In genomic region chr8:107824096-107824495, GRCm38 (mm10) we compare ENCODE assay signal across 11 mouse cellular contexts.
DNase-seq lines count a peak whose midpoint lies in the region; ATAC-seq and TF ChIP-seq lines count a peak whose summit lies in the region.
"Had no signal": no experiment of that assay in that cellular context is flagged by ENCODE, and none has a peak within 500 bp of the region (broad histone marks: within the 10 kb centered on the region; RNA-seq: fewer than 3 reads in every experiment).

No protein-coding gene starts in this region.

- H3K4me3 ChIP-seq in heart, embryonic 13.5 days = peak overlapping the region; percentile 37
- peak overlapping the region; percentile 16; the same call in 1 of the 2 replicates for H3K4me3 ChIP-seq in ES-Bruce4 (ENCODE audit: low read depth, low read length)
- H3K4me3 ChIP-seq in forebrain, embryonic 13.5 days = peak overlapping the region; percentile 27; the same call in 1 of the 2 replicates
- H3K4me3 ChIP-seq in liver, embryonic 13.5 days (replicated peaks) = no peak overlapping the region

- no peak overlapping the region; the same call in 1 of the 2 replicates for H3K9ac ChIP-seq in heart, embryonic 13.5 days
- H3K9ac ChIP-seq in ES-Bruce4 (ENCODE audit: low read depth, poor library complexity, severe bottlenecking) = 0 out of 2 replicates have a peak overlapping the region, but pooled peaks have one; percentile 6
- no peak overlapping the region for H3K9ac ChIP-seq in forebrain, embryonic 13.5 days
- H3K9ac ChIP-seq in liver, embryonic 13.5 days = no peak overlapping the region

- H3K4me2 ChIP-seq in heart, embryonic 13.5 days = peak overlapping the region; percentile 64
- peak overlapping the region; percentile 56 for H3K4me2 ChIP-seq in forebrain, embryonic 13.5 days
- peak overlapping the region; percentile 10; the same call in 1 of the 2 replicates for H3K4me2 ChIP-seq in liver, embryonic 13.5 days

- no peak for ATAC-seq in heart, embryonic 13.5 days (ENCODE audit: extremely low read depth, insufficient number of reproducible peaks, low FRiP score, low TSS enrichment)
- no peak for ATAC-seq in forebrain, embryonic 13.5 days
- ATAC-seq in liver, embryonic 13.5 days (ENCODE audit: low read depth) = no peak

- WGBS in heart, embryonic 13.5 days = 19% methylated on average over 7 of the region's 7 CpGs
- WGBS in forebrain, embryonic 13.5 days = 16% methylated on average over 7 of the region's 7 CpGs
- WGBS in liver, embryonic 13.5 days (ENCODE audit: insufficient replicate concordance) = 15% methylated on average over 7 of the region's 7 CpGs

- peaks cover 14% of the 10 kb centered on the region; the same call in 1 of the 2 replicates for H3K27me3 ChIP-seq in heart, embryonic 13.5 days (replicated peaks)
- no peaks in the 10 kb centered on the region for H3K27me3 ChIP-seq in ES-Bruce4 (ENCODE audit: control insufficient read depth, insufficient read depth, low read length, poor library complexity, severe bottlenecking)
- H3K27me3 ChIP-seq in forebrain, embryonic 13.5 days = peaks cover 48% of the 10 kb centered on the region
- no peaks in the 10 kb centered on the region for H3K27me3 ChIP-seq in liver, embryonic 13.5 days

- no peak overlapping the region for H3K27ac ChIP-seq in heart, embryonic 13.5 days (replicated peaks)
- no peak overlapping the region for H3K27ac ChIP-seq in ES-Bruce4 (ENCODE audit: insufficient read depth, low read length)
- no peak overlapping the region for H3K27ac ChIP-seq in forebrain, embryonic 13.5 days
- H3K27ac ChIP-seq in liver, embryonic 13.5 days = no peak overlapping the region
- H3K27ac ChIP-seq: left cerebral cortex, adult 2 months had no signal

- no peak for DNase-seq in heart, postnatal 25 days (ENCODE audit: low spot score)
- DNase-seq in liver, embryonic 13.5 days = no peak
- DNase-seq in layer of hippocampus, postnatal 25 days (ENCODE audit: extremely low spot score in 1 of 2, low spot score in 1 of 2) = no peak
- no peak for DNase-seq in layer of hippocampus, adult 9-11 months
- DNase-seq in urinary bladder, postnatal 14 days (ENCODE audit: low spot score) = no peak
- DNase-seq: cerebellum, postnatal 36 days; gastrocnemius, postnatal 36 days had no signal

- peaks cover 16% of the 10 kb centered on the region for H3K4me1 ChIP-seq in heart, embryonic 13.5 days
- H3K4me1 ChIP-seq in ES-Bruce4 (ENCODE audit: control insufficient read depth, insufficient read depth, low read length) = peaks cover 1% of the 10 kb centered on the region
- peaks cover 25% of the 10 kb centered on the region for H3K4me1 ChIP-seq in forebrain, embryonic 13.5 days
- H3K4me1 ChIP-seq in liver, embryonic 13.5 days (replicated peaks) = no peaks in the 10 kb centered on the region

- no peak for TF ChIP-seq CTCF in ES-Bruce4 (IDR thresholded peaks at IDR 0.05; ENCODE audit: low read depth, low read length)

- no peak for TF ChIP-seq POLR2A in ES-Bruce4 (IDR thresholded peaks at IDR 0.05; ENCODE audit: insufficient read depth, low read length)

- intact Hi-C loops in heart, postnatal 25 days (cut with DNase I) = no loop called here

- H3K9me3 ChIP-seq in heart, embryonic 13.5 days = no peaks in the 10 kb centered on the region
- no peaks in the 10 kb centered on the region for H3K9me3 ChIP-seq in ES-Bruce4 (replicated peaks; ENCODE audit: control insufficient read depth, insufficient read depth, low read length, poor library complexity, severe bottlenecking)
- no peaks in the 10 kb centered on the region for H3K9me3 ChIP-seq in forebrain, embryonic 13.5 days (replicated peaks)
- H3K9me3 ChIP-seq in liver, embryonic 13.5 days (replicated peaks) = no peaks in the 10 kb centered on the region

- TF ChIP-seq EP300 in ES-Bruce4 (IDR thresholded peaks at IDR 0.05; ENCODE audit: insufficient read depth, low read depth, low read length) = no peak

- no peaks in the 10 kb centered on the region for H3K36me3 ChIP-seq in heart, embryonic 13.5 days
- no peaks in the 10 kb centered on the region for H3K36me3 ChIP-seq in ES-Bruce4 (ENCODE audit: control insufficient read depth, insufficient read depth, low read length, poor library complexity, severe bottlenecking)
- H3K36me3 ChIP-seq in forebrain, embryonic 13.5 days (ENCODE audit: poor library complexity, severe bottlenecking) = no peaks in the 10 kb centered on the region
- no peaks in the 10 kb centered on the region for H3K36me3 ChIP-seq in liver, embryonic 13.5 days

Comparison
In these comparisons a context has a peak if more than half of its experiments do, and no peak if none do; other contexts are left out.
1. H3K4me2 ChIP-seq: peak in every context shown above with its lines; median percentile 64 in heart, embryonic 13.5 days; 56 in forebrain, embryonic 13.5 days; 10 in liver, embryonic 13.5 days.